Mouse (Mus musculus) MEL (cell line): ENCODE results near the gene Rnf169.

Source experiments
- CTCF ChIP-seq, 3 experiments: IDR thresholded peaks in 2 of 3; conservative IDR thresholded peaks in 1 of 3; 2 replicates each; pipeline ENCODE4 v1.5.1; 2011 to 2012; ENCODE audit warnings: low read length in 3 of 3, low read depth in 2 of 3, mild to moderate bottlenecking in 2 of 3, improper control_type of control experiment in 1 of 3, inconsistent platforms in 1 of 3, mixed read lengths in 1 of 3, moderate library complexity in 1 of 3; ENCODE audit not compliant: control insufficient read depth in 1 of 3, insufficient read depth in 1 of 3, poor library complexity in 1 of 3, severe bottlenecking in 1 of 3
- ELF1 ChIP-seq: IDR thresholded peaks from 2 replicates; pipeline ENCODE4 v1.6.1; 2014; ENCODE audit warnings: low read depth, mild to moderate bottlenecking, inconsistent platforms, low read length, improper control_type of control experiment, moderate library complexity
- EP300 ChIP-seq, 2 experiments: IDR thresholded peaks; 2 replicates each; pipeline ENCODE4 v1.6.1; 2011; ENCODE audit warnings: improper control_type of control experiment in 2 of 2, low read length in 2 of 2, low read depth in 1 of 2, mild to moderate bottlenecking in 1 of 2
- GATA1 ChIP-seq: IDR thresholded peaks from 2 replicates; pipeline ENCODE4 v1.6.1; 2011; ENCODE audit warnings: low read depth, low read length, improper control_type of control experiment
- HCFC1 ChIP-seq: IDR thresholded peaks from 2 replicates; pipeline ENCODE4 v1.6.1; 2012; ENCODE audit warnings: low read depth, mild to moderate bottlenecking, inconsistent platforms, low read length, improper control_type of control experiment, moderate library complexity
- MAX ChIP-seq: IDR thresholded peaks from 2 replicates; pipeline ENCODE4 v1.6.1; 2011; ENCODE audit warnings: low read length, improper control_type of control experiment
- NELFE ChIP-seq: IDR thresholded peaks from 2 replicates; pipeline ENCODE4 v1.6.1; 2011; ENCODE audit warnings: low read depth, low read length, improper control_type of control experiment
- POLR2A ChIP-seq, 2 experiments: IDR thresholded peaks; 2 replicates each; pipeline ENCODE4 v1.6.1; 2011 to 2012; ENCODE audit warnings: low read length in 2 of 2, mild to moderate bottlenecking in 2 of 2, control low read depth in 1 of 2, improper control_type of control experiment in 1 of 2, low read depth in 1 of 2, moderate library complexity in 1 of 2; ENCODE audit not compliant: control insufficient read depth in 1 of 2, insufficient read depth in 1 of 2, poor library complexity in 1 of 2
- POLR2AphosphoS2 ChIP-seq: IDR thresholded peaks from 2 replicates; pipeline ENCODE4 v1.6.1; 2011; ENCODE audit warnings: low read length, improper control_type of control experiment
- RAD21 ChIP-seq: IDR thresholded peaks from 2 replicates; pipeline ENCODE4 v1.6.1; 2011; ENCODE audit warnings: mild to moderate bottlenecking, low read depth, low read length, improper control_type of control experiment
- SMC3 ChIP-seq: IDR thresholded peaks from 2 replicates; pipeline ENCODE4 v1.6.1; 2011; ENCODE audit warnings: low read depth, low read length, improper control_type of control experiment
- TCF12 ChIP-seq: IDR thresholded peaks from 2 replicates; pipeline ENCODE4 v1.6.1; 2014; ENCODE audit warnings: low read depth, mild to moderate bottlenecking, inconsistent platforms, low read length, improper control_type of control experiment, moderate library complexity
- UBTF ChIP-seq: IDR thresholded peaks from 2 replicates; pipeline ENCODE4 v1.6.1; 2012; ENCODE audit warnings: low read depth, mild to moderate bottlenecking, inconsistent platforms, low read length, improper control_type of control experiment, moderate library complexity, borderline replicate concordance; ENCODE audit not compliant: insufficient read depth
- ZNF384 ChIP-seq: IDR thresholded peaks from 2 replicates; pipeline ENCODE4 v1.6.1; 2012; ENCODE audit warnings: low read depth, mild to moderate bottlenecking, inconsistent platforms, low read length, improper control_type of control experiment

- TF ChIP-seq CTCF (IDR thresholded peaks at IDR 0.05 in 2 of 3, conservative IDR thresholded peaks at IDR 0.05 in 1 of 3; ENCODE audit: control insufficient read depth in 1 of 3, insufficient read depth in 1 of 3, low read depth in 2 of 3, low read length in 3 of 3, poor library complexity in 1 of 3, severe bottlenecking in 1 of 3) (no peak), TCF12 (no peak), ELF1 (no peak), POLR2A (IDR thresholded peaks at IDR 0.05; ENCODE audit: control insufficient read depth in 1 of 2, insufficient read depth in 1 of 2, low read depth in 1 of 2, low read length in 2 of 2, poor library complexity in 1 of 2) (no peak), UBTF (no peak), RAD21 (no peak), GATA1 (no peak), SMC3 (no peak), NELFE (no peak), EP300 (IDR thresholded peaks at IDR 0.05; ENCODE audit: low read depth in 1 of 2, low read length in 2 of 2) (no peak), MAX (no peak), POLR2AphosphoS2 (no peak), ZNF384 (no peak), HCFC1 (no peak)
Observed at GRCm38 (mm10) chr7:99902918-99903665, 77.2 kb downstream of the Rnf169 start.
